Mouse (Mus musculus) 3T3-L1 (cell line): ENCODE measurements around the gene Pex5.
A peak's percentile ranks its signal among the peaks of the same experiment; 100 is the strongest.

ENCODE experiments used
- DNase-seq: peaks from one replicate; pipeline ENCODE4 v3.0.0-alpha.2; 2015; ENCODE audit warnings: low read depth, low spot score

Gene Pex5

DNA sequence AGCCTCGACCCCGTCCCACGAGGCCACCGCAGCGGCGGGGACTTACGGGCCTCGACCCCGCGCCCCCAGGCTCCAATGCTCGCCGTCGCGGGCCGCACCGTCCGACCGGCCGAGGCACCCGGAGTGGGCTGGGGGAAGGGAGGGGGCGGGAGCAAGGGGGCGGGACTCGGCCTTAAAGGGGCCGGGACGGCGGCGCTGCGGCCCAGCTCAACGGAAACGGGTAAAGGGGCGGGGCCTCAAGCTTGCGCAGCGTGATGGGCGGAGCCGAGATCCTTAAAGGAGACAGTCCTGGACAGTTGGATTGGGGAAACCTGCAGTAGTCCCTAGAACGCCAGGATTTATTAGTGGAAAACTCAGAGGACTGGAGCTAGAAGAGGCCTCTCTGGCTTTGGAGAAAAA, at the start of gene Pex5:
Pex5 (minus strand) TSS at position 141 of the 399 bp plus-strand sequence.
- peak; percentile 98 for DNase-seq

DNA sequence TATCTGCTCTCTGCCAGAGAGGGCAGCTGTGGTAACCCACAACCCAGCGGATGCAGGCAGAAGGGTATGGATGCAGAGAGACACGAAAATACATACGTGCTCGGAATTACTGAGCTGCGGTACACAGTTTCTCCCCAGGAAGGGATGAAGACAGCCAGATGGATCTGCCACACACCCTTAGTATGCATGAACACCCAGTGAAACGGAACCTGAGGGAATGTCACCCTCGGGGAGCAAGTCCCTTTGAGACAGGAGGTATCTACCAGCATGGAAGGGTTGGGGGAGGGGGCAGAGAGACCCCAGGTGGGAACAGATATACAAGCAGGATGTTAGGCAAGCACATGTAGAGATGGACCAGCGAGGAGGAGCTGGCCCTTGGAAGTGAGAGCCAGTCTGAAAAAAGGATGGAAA, 49.0 kb upstream of the Pex5 start:
- no peak for DNase-seq

DNA sequence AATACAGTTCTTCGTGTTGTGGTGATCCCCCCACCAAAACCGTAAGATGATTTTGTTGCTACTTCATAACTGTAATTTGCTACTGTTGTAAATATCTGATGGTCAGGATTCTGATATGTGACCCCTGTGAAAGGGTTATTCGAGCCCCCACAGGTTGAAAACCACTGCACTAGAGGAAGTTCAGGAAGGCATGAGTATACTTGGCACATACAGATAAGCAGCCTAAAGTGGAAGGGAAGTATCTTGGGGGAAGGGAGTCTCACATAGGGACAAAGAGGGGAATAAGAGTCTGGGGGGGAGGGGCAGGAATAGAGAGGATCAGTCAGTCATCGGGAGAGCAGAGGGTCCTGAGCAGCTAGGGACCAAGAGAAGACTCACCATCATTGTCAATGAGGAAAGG, 44.5 kb upstream of the Pex5 start:
- no peak for DNase-seq

GRCm38 (mm10) chr6:124458505-124458904, 43.6 kb upstream of the Pex5 start:
- no peak for DNase-seq

GRCm38 (mm10) chr6:124457827-124458226, 43.0 kb upstream of the Pex5 start:
- DNase-seq = no peak

DNA sequence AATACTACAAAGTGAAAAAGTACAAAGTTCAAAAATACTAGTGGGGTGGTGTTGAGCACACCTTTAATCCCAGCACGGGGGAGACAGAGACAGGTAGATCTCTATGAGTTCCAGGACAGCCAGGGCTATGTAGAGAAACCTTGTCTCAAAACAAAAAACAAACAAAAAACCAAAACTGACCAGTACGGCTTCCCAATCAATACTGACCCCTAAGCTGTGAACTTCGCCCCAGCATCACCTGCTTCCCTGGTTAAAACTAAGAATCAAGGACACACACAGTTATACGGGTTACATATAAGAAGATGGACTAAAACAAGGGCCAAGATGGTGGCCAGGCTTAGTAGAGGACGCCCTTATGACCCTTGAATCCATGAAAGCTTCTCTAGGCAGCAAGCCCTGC, 41.4 kb upstream of the Pex5 start:
- DNase-seq = no peak

- no peak for DNase-seq
Measured at GRCm38 (mm10) chr6:124453756-124454155, 38.9 kb upstream of the Pex5 start.

GRCm38 (mm10) chr6:124451995-124452394, 37.1 kb upstream of the Pex5 start:
- DNase-seq = no peak

- no peak for DNase-seq
Measured at GRCm38 (mm10) chr6:124449668-124450383, 35.0 kb upstream of the Pex5 start.

DNA sequence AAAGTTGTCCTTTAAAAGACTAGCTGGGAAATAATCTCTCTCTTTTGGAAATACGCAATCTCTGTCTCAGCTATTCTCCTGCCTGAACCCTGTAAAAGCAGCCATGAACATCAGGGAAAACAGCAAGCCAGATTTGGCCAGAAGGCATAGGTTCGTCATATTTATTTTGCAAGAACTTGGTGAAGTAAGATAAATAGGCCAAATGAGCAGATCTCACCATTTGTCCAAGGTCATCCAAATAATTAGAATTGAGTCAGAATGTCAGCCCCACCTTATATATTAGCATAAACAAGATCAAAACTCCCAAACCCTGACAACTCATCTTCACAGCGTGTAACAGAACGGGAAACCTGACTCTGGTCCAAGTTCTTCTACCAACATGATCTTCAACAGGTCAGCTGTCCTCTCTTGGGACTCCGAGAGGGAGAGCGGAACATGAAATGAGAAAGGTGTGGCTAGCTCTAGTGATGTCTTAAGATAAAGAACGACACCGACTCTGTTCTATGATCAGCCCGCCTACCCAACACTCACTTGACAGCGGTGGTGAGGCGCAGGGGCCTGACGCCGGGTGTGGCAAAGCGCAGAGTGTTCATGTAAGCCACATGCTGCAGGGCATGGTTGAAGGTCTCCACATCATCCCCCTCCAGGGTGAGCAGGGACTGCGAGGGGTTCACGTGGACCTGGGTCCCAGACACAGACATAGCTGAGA, 34.2 kb upstream of the Pex5 start:
- DNase-seq = no peak

DNA sequence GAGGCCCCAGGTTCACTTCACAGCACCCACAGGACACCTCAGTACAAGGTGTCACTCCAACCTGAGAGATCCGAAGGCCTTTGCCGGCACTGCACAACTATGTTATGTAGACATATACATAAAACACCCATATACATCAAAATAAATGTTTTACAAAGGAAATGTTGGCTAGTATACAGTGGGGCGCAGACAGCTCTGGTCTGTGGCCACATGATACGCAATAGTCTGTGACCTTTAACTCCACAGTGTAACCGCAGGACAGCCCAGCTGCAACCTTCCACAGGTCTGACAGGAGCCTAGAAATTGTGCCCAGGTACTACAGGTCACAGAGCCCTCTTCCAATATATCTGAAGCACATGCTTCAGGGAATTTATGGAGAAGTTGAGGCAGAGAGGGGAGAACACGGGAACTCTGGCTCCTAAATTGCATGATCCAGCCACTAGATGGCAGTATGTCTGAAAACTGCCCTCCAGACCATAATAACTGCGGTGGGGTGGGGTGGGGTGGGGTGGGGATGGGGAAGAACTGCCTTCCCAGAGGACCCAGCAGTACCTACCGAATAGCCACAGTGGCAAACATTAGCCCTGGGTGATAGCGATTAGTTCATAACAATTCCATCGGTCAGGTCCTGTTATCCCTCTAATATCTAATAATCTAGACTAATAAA, 33.5 kb upstream of the Pex5 start:
- DNase-seq = peak; percentile 29

GRCm38 (mm10) chr6:124447356-124447755, 32.5 kb upstream of the Pex5 start:
- DNase-seq = no peak

DNA sequence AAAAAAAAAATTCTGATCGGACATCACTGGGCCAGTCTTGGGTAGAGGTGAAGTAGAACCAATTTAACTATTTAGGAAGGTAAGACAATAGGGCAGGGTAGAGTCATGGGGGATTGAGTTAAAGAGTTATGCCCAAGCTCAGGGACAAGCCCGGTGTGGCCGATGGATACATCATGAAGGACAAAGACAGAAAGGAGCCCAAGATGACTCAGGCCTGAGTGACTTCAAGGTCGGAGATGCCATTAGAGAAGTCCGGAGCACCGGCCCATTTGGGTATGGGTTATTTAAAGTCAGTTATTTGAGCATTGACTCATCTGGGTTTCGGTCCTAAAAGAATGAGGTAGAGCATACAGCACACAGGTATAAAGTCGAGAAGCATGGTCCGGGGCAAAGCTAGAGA, 31.6 kb upstream of the Pex5 start:
- DNase-seq = no peak

- DNase-seq = no peak
Measured at GRCm38 (mm10) chr6:124446024-124446423, 31.2 kb upstream of the Pex5 start.

DNA sequence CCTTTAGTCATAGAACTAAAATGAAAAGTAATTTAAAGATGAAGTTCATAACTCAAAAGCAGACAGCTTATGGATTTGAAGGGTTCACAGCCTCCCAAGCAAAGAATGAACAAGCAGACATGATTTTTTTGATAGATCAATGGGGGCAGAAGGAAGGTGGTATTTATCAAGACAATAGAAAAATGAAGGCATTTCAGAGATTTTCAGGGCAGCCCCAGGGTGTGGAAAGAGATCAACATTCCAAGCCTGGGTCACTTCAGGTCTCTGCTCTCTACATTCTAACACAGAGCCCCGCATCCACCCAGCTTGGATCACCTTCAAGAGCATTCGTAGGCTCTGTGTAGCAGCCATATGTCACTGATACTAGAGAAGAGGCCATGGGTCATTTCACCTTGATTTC, 28.5 kb upstream of the Pex5 start:
- DNase-seq = no peak

DNA sequence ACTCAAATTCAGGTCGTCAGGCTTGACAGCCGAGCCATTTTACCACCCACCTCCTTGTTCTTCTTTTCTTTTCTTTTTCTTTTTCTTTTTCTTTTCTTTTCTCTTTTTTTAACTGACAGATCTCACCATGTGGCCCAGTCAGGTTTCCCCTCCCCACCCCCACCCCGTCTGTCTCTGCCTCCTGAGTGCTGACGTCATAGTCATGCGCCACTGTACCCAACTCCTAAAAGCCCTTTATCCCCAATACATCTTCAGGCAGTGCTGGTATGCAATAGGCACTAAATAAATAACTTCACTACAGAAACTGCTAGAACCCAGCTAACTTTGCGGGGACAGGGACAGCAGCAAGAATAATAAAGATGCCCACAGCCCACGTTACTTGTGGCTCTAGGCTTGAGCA, 21.4 kb upstream of the Pex5 start:
- no peak for DNase-seq

DNA sequence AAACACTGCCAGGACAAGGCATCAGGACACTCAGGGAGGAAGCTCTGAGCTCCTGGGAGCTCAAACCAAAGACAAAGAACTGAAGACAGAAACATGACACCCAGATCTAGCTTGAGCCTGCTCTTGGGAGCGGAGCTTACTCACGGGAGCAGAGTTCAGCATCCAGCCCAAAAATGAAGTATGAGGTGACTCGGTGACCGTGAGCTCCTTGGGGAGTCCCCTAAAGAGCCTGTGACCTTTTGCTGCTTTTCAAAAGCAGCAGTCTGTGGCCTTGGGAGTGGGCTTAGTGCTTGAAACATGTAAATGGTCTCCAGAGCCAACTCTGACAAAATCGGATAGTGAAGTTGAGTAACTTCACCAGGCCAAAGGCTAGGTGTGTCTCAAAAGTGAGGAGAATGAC, 20.3 kb upstream of the Pex5 start:
- DNase-seq = no peak

DNA sequence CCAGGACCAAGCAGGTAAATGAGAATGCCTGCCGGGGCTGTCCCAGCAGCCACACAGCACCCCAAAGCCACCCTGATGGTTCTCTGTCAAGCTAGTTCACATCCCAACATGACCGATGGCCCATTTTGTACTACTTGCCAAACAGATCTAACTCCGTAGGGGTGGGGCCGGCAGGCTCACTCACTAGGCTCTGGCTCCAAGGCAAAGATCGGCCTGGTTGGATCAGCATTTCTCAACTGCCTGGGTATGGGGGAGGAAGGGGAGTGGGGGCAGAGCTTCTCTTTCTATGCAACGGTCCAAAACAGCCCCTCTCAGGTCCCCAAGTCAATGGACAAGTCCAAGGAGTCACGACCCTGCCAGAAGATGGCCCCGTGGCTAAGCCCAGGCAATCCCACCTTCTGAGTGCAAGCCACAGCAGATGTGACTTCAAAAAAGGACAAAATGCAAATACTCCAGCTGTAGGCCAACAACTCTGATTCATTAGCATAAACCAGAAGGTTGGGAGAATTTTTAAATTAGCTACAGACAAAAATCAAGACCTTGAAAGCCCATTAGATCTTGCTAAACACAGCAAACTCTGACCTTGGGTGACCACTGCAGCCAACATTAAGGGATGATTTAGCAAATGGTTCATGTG, 18.9 kb upstream of the Pex5 start:
- no peak for DNase-seq

DNA sequence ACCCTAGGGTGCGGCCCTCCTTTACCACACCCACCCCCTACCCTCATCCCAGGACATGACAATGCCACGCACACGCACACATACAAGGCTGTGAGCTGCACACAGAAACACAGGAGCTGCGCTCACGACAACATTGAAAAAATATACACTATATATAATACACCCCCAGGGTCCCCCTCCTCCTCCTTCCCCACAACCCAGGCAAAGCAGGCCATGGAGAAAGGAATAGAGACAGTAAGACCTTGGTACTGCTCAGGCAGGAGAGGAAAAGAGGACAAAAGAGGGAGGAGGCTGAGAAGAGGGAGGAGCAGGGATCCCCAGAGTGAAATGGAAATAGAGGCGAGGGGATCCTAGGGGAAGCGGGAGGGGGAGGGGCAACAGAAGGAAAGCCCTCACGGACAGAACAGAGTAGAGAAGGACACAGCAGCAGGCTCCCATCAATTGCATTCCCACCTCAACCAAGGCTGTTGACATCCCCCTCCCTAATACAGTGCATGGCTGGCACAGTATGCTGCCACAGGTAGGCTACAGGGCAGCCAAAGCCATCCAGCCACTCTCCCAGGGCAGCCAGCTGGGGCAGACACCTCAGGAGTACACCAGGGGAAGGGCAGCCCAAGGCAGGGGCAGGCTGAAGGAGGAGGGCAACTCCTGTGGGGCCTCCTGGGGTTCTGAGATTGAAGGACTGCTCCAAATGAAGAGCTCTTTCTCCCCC, 16.1 kb upstream of the Pex5 start:
- no peak for DNase-seq

- DNase-seq = no peak
Measured at GRCm38 (mm10) chr6:124430379-124430778, 15.5 kb upstream of the Pex5 start.

- DNase-seq = no peak
Measured at GRCm38 (mm10) chr6:124427791-124428576, 13.1 kb upstream of the Pex5 start.
